Mouse (Mus musculus) liver, embryonic 13.5 days (tissue): ENCODE results near the gene Gm21964. TPM values are rescaled to one million over a fixed set of nuclear protein-coding genes. Genes with fewer than 3 reads are reported as not detected.

Experiments
- ATAC-seq: fragments of 200-750 bp; cut with Nextera tagmentation; 2 replicates; pipeline ENCODE4 v1.8.0; 2017; ENCODE audit warnings: low read depth, mild to moderate bottlenecking, moderate number of reproducible peaks, moderate library complexity
- DNase-seq: peaks from one replicate; pipeline ENCODE4 v3.0.0; 2022
- H3K27ac ChIP-seq: fragments of 300-500 bp; sonication (generic); 2 replicates; pipeline ENCODE4 v1.5.1; 2015; ENCODE audit warnings: moderate library complexity, mild to moderate bottlenecking, inconsistent platforms
- H3K27me3 ChIP-seq: fragments of 300-500 bp; sonication (generic); 2 replicates; pipeline ENCODE4 v1.6.1; 2015; ENCODE audit warnings: mild to moderate bottlenecking, inconsistent platforms
- H3K36me3 ChIP-seq: fragments of 300-500 bp; sonication (generic); 2 replicates; pipeline ENCODE4 v1.6.1; 2015; ENCODE audit warnings: mild to moderate bottlenecking, inconsistent platforms
- H3K4me1 ChIP-seq: fragments of 300-500 bp; sonication (generic); replicated peaks from 2 replicates; pipeline ENCODE4 v1.6.1; 2015; ENCODE audit warnings: inconsistent platforms
- H3K4me2 ChIP-seq: fragments of 300-500 bp; sonication (generic); 2 replicates; pipeline ENCODE4 v1.6.1; 2015; ENCODE audit warnings: inconsistent platforms, mild to moderate bottlenecking, moderate library complexity
- H3K4me3 ChIP-seq: fragments of 300-500 bp; sonication (generic); replicated peaks from 2 replicates; pipeline ENCODE4 v1.5.1; 2015; ENCODE audit warnings: mild to moderate bottlenecking, inconsistent platforms
- H3K9ac ChIP-seq: fragments of 300-500 bp; sonication (generic); 2 replicates; pipeline ENCODE4 v1.6.1; 2015; ENCODE audit warnings: mild to moderate bottlenecking, inconsistent platforms
- H3K9me3 ChIP-seq: fragments of 300-500 bp; sonication (generic); replicated peaks from 2 replicates; pipeline ENCODE4 v1.6.1; 2016; ENCODE audit warnings: inconsistent platforms
- WGBS: fragments of 180-500 bp; shearing (Covaris S2); methylation state at CpG from one replicate; pipeline ENCODE4 v1.1.7; 2015; ENCODE audit not compliant: insufficient replicate concordance; 5-methylcytosine and 5-hydroxymethylcytosine counted together
- polyA plus RNA-seq: library from polyadenylated mRNA; unstranded; fragments of >200 nt; fragmentation: Nextera tagmentation; extraction: Ambion mirVana; gene quantifications from 2 replicates; pipeline ENCODE4 v1.2.1, GENCODE M21; 2015

The Gm21964 gene
- polyA plus RNA-seq, 1 experiment from 2014 or later: not detected

DNA sequence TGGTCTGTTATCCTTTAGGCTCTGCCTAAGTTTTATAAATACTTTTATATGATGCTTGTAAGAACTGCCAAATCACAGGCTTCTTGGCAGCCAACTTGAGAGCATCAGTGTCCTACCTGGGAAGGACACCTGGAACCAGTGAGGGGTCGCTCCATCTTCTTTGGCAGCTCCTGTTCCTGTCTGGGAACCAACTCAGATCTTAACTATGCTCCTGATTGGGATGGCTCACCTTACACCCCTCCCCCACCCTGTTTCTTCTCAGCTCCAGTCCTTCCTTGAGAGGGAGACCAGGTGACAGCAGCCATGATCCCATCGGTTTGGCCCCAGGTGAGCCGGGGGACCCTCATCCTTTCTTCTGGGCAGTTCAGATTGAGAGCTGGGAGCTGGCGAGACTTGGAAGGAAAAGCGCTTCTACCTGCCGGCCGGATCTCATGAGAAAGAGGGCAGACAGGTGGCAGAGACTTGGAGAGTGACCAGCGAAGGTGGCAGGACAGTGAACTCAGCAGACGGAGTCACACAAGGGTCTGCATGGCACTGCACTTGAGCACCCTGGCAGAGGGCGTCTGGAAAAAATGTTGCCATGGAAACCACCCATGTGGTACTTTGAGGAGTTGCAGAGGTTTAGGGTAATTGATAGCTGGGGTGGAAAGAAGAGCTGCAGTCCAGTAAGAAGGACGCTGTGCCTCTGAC is 18.4 kb upstream of the Gm21964 start:
- Histone ChIP-seq H3K4me1 (peaks cover 8% of the 10 kb centered on the region; the same call in 1 of the 2 replicates), H3K27ac (no peak overlapping the region), H3K36me3 (0 out of 2 replicates have a peak, but pooled peaks cover 7% of the 10 kb centered on the region), H3K4me3 (no peak overlapping the region), H3K27me3 (peaks cover 6% of the 10 kb centered on the region; the same call in 1 of the 2 replicates), H3K9me3 (0 out of 2 replicates have a peak, but pooled peaks cover 8% of the 10 kb centered on the region), H3K4me2 (no peak overlapping the region), H3K9ac (no peak overlapping the region)
- WGBS: 62% methylated on average over 11 of the region's 11 CpGs
- no peak for DNase-seq
- no peak for ATAC-seq

DNA sequence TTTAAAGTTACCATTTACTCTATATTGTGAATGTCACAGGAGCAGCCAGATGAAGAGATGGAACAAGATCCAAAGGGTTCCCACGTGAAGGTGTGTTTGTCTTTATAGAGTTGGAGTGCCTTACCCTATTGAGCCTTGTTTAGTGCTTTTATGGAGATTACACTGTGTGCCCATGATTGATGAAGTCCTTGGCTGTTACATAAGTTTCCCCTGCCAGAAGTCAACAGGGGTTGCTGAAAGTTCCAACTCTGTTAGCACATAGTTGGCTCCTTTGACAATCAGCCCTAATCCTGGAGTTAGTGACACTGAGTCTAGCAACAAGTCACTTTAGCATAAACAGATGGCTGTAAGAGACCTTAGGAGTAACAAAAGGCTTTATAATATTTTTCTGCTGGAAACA is 9.1 kb upstream of the Gm21964 start:
- Histone ChIP-seq H3K4me1 (no peaks in the 10 kb centered on the region), H3K9me3 (peaks cover 17% of the 10 kb centered on the region), H3K9ac (no peak overlapping the region), H3K27ac (no peak overlapping the region), H3K4me2 (no peak overlapping the region), H3K27me3 (no peaks in the 10 kb centered on the region), H3K4me3 (no peak overlapping the region), H3K36me3 (peaks cover 19% of the 10 kb centered on the region)
- 40% methylated on average over 1 of the region's 1 CpGs for WGBS
- no peak for DNase-seq
- no peak for ATAC-seq

DNA sequence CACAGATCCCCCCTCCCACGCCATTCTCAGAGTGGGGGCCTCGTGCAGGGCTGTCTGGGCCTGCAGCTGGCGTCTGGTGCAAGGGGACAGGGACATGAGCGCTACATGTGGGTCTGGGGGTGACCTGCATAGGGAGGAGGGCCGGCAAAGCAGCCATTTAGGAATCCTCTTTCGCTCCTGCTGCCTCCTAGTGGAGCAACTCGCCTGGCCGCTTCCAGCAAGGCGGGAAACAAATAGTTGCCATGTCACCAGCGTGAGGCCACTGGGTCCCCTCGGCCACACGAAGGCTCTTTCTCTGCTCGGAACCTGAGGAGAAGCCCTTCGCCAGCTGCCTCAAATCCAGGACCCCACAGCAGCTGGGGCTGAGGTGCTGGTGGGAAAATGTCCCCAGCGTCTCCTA is 669 bp downstream of the Gm21964 start:
- Histone ChIP-seq H3K36me3 (no peaks in the 10 kb centered on the region), H3K27me3 (no peaks in the 10 kb centered on the region), H3K27ac (no peak overlapping the region), H3K4me1 (no peaks in the 10 kb centered on the region), H3K9ac (no peak overlapping the region), H3K4me3 (no peak overlapping the region), H3K9me3 (no peaks in the 10 kb centered on the region), H3K4me2 (no peak overlapping the region)
- WGBS: 78% methylated on average over 15 of the region's 15 CpGs
- no peak for DNase-seq
- no peak for ATAC-seq

DNA sequence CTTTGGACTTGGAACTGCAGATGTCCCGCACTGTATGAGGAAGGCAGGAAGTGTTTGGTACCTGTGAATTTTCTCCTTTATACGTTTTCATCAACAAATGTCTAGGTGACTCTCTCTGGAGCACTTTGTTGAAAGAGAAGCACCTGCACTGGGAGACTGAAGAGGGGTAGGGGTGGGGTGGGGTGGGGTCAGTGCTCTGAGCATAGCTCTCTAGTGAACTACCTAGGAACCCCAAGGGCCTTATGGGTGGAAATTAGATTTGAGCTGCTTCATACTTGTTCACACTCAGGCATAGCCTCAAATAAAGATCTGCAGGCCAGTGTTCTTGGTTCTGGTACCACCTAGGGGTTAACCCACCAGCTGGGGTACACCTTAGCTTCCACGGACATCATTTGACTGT is 1.6 kb downstream of the Gm21964 start, which contains the start of gene Gm17720:
Gm17720 (minus strand) TSS at position 101 of the 400 bp plus-strand sequence.
- no peak for DNase-seq
- H3K9ac ChIP-seq: no peak within 1 kb of the TSS
- no peak for ATAC-seq
- H3K27ac ChIP-seq: no peak within 1 kb of the TSS
- no peaks in the 10 kb centered on the region for H3K4me1 ChIP-seq
- H3K9me3 ChIP-seq: no peaks in the 10 kb centered on the region
- H3K36me3 ChIP-seq: no peaks in the 10 kb centered on the region
- WGBS: 67% methylated on average over 3 of the region's 3 CpGs
- no peak within 1 kb of the TSS for H3K4me3 ChIP-seq
- no peaks in the 10 kb centered on the region for H3K27me3 ChIP-seq
- H3K4me2 ChIP-seq: no peak within 1 kb of the TSS

DNA sequence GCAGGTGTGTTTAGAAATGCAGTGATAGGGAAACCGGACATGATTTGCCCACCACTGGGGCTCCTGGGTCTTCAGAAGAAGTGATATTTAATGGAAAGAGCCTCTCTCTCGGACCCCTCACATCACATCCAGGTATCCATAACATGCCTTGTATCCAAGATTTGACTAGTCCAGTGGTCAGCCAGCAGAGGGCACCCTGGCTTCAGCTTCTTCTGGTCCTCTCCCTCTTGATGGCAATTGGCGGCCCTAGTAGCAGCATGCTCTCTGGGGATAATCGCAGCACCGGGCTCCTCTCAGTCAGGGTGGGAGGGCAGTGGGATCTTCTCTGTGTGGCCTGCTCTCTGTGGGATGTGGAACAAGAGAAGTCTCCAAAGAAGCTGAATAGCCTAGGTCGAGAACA is 18.7 kb downstream of the Gm21964 start:
- Histone ChIP-seq H3K4me3 (no peak overlapping the region), H3K9me3 (no peaks in the 10 kb centered on the region), H3K36me3 (no peaks in the 10 kb centered on the region), H3K9ac (no peak overlapping the region), H3K4me2 (no peak overlapping the region), H3K27ac (no peak overlapping the region), H3K27me3 (no peaks in the 10 kb centered on the region), H3K4me1 (no peaks in the 10 kb centered on the region)
- DNase-seq (no peak), ATAC-seq (no peak)
- WGBS: 35% methylated on average over 6 of the region's 6 CpGs

DNA sequence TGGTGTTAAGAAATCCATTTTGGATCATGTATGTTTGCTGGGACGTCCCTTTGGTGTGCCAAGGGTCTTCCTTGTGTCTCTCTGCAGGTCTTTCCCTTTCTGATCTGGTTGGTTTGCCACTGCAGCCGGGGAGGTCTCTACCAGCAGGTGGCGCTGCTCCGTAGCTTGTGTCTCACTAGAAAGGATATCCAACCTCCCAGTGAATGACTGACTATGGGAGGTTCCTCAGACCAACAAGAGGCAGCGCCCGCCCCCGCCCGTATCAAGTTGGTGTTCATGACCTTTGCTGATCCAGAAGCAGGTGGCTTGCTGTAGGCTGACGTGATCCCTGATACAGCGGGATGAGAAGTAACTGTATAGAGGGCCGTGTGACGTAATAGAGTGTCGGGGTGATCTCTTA is 29.5 kb downstream of the Gm21964 start:
- DNase-seq (peak; percentile 13), ATAC-seq (no peak)
- H3K9me3 ChIP-seq: no peaks in the 10 kb centered on the region
- H3K9ac ChIP-seq: no peak overlapping the region
- no peak overlapping the region for H3K4me2 ChIP-seq
- no peaks in the 10 kb centered on the region for H3K27me3 ChIP-seq
- H3K27ac ChIP-seq: no peak overlapping the region
- WGBS: 23% methylated on average over 13 of the region's 13 CpGs
- no peaks in the 10 kb centered on the region for H3K36me3 ChIP-seq
- no peaks in the 10 kb centered on the region for H3K4me1 ChIP-seq
- H3K4me3 ChIP-seq: no peak overlapping the region

DNA sequence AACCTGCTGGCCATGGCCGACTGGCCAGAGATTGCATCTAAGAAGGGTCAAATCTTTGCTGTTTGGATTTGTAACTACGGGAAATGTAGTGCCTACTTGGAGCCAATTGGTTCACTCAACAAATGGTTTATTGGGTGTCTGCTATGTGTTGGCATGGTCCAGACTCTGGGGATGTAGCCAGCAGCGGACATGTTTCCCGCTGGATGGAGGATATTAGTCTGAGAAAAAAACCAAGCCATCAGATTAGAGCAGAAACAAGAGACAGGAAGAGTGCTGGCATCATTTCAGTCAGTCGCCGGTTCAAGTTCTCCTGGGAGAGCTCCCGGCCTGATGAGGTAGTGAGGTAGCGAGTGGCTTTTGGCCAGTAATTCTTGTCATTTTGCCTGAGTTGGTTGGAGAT is 33.2 kb downstream of the Gm21964 start:
- H3K4me1 ChIP-seq: no peaks in the 10 kb centered on the region
- 70% methylated on average over 8 of the region's 8 CpGs for WGBS
- no peak for ATAC-seq
- no peak overlapping the region for H3K4me2 ChIP-seq
- no peak overlapping the region for H3K4me3 ChIP-seq
- no peak overlapping the region for H3K9ac ChIP-seq
- H3K27ac ChIP-seq: no peak overlapping the region
- no peaks in the 10 kb centered on the region for H3K9me3 ChIP-seq
- DNase-seq: no peak
- no peaks in the 10 kb centered on the region for H3K27me3 ChIP-seq
- no peaks in the 10 kb centered on the region for H3K36me3 ChIP-seq

DNA sequence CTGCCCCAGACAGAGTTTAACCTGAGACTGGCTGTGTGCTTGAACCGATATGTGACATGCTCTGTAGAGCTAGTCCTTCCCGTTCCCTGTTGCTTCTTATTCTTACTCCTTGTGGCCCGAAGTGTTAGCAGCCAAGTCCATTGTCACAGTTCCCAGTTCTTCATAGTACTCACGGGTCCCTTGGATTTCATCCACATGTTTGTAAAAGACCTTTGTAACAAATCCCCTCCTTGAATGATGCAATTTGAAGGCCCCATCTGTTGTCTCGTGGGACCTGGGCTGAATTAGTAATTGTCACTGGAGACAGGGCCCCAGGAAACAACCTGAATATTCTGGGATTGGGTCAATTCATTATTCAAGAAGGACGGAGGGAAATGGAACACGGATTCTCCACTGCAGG is 34.5 kb downstream of the Gm21964 start:
- H3K9me3 ChIP-seq: no peaks in the 10 kb centered on the region
- H3K27ac ChIP-seq: no peak overlapping the region
- DNase-seq: no peak
- no peaks in the 10 kb centered on the region for H3K27me3 ChIP-seq
- ATAC-seq: no peak
- H3K4me2 ChIP-seq: no peak overlapping the region
- H3K4me3 ChIP-seq: no peak overlapping the region
- no peak overlapping the region for H3K9ac ChIP-seq
- no peaks in the 10 kb centered on the region for H3K36me3 ChIP-seq
- no peaks in the 10 kb centered on the region for H3K4me1 ChIP-seq
- WGBS: 69% methylated on average over 7 of the region's 7 CpGs

DNA sequence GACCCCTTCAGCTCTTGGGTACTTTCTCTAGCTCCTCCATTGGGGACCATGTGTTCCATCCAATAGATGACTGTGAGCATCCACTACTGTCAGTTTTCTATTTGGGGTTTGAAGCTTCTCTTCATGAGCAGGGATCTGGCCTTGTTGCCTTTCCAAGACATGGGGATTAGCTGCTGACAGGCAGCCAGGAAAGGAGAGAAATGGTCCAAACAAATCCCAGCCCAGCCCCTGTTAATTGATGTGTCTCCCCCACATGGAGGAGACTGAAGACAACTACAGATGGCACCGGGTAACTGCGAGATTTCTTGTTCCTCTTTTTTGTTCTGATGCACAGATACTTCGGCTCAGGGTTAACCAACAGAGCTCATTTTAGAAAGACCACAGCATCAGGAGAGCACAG is 39.1 kb downstream of the Gm21964 start:
- Histone ChIP-seq H3K4me3 (no peak overlapping the region), H3K27me3 (no peaks in the 10 kb centered on the region), H3K4me2 (no peak overlapping the region), H3K27ac (no peak overlapping the region), H3K9ac (no peak overlapping the region), H3K36me3 (no peaks in the 10 kb centered on the region), H3K4me1 (no peaks in the 10 kb centered on the region), H3K9me3 (no peaks in the 10 kb centered on the region)
- 35% methylated on average over 3 of the region's 3 CpGs for WGBS
- no peak for DNase-seq
- no peak for ATAC-seq

DNA sequence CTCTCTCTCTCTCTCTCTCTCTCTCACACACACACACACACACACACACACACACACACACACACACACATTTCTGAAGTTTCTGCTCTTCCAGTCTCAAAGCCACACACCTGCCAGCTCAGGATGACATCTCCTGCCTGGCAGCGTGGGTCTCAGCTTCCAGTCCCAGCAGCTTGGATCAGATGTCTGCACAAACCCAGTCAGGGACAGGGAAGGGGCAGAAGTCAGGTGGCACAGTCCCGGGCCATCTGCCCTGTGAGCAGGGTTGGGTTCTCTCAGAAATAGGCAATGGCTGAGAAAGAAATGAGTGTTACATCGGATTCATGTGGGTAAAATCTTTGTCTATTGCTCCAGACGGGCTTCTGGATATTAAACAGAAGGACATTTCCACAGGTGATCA is 39.8 kb downstream of the Gm21964 start:
- Histone ChIP-seq H3K4me2 (no peak overlapping the region), H3K9me3 (no peaks in the 10 kb centered on the region), H3K27ac (no peak overlapping the region), H3K4me3 (no peak overlapping the region), H3K27me3 (no peaks in the 10 kb centered on the region), H3K36me3 (no peaks in the 10 kb centered on the region), H3K9ac (no peak overlapping the region), H3K4me1 (no peaks in the 10 kb centered on the region)
- 47% methylated on average over 4 of the region's 4 CpGs for WGBS
- DNase-seq (no peak), ATAC-seq (no peak)

DNA sequence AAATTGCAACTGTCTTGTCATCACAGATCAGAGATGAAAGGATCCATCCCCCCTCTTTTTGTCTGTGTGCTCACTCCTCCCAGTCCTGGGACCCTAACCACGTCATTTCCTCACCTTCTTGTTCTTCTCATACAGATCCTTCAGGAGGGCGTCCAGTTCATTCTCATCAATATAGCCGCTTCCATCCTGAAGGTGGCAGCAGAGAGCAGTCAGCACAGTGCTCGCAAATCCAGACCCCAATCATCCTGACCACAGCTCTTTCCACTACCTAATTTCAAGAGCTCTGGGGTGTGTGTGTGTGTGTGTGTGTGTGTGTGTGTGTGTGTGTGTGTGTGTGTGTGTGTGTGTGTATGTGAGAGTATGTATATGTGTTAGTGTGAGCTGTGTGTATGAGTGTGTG is 44.5 kb downstream of the Gm21964 start:
- no peaks in the 10 kb centered on the region for H3K27me3 ChIP-seq
- 1% methylated on average over 4 of the region's 4 CpGs for WGBS
- H3K27ac ChIP-seq: no peak overlapping the region
- no peaks in the 10 kb centered on the region for H3K9me3 ChIP-seq
- no peak overlapping the region for H3K4me3 ChIP-seq
- no peak for DNase-seq
- ATAC-seq: no peak
- H3K4me1 ChIP-seq: no peaks in the 10 kb centered on the region
- H3K36me3 ChIP-seq: no peaks in the 10 kb centered on the region
- no peak overlapping the region for H3K4me2 ChIP-seq
- H3K9ac ChIP-seq: no peak overlapping the region

DNA sequence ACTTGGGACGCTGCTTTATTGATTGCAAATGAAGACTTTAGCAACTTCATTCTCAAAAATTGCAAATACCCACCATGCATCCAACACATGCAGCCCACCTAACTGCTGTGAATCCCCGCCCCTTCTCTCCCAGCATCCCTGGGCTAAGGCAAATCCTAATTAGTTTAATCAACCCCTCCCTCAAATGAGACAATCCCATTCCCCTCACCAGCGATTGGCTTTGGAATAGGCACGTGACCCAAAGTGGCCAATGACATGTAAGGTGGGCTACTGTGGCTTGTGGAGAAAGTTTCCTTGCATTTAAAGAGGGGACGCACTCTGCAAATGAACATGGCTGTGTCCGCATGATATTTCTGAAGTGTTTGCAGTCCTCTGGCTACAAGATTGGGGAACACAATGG is 51.9 kb downstream of the Gm21964 start:
- Histone ChIP-seq H3K36me3 (no peaks in the 10 kb centered on the region), H3K27ac (no peak overlapping the region), H3K9ac (no peak overlapping the region), H3K4me1 (no peaks in the 10 kb centered on the region), H3K4me3 (no peak overlapping the region), H3K27me3 (no peaks in the 10 kb centered on the region), H3K4me2 (no peak overlapping the region), H3K9me3 (no peaks in the 10 kb centered on the region)
- DNase-seq: no peak
- ATAC-seq: no peak
- WGBS: 61% methylated on average over 6 of the region's 6 CpGs
